Mouse (Mus musculus): ENCODE data around the gene Tkfc. TPM values are rescaled to one million over a fixed set of nuclear protein-coding genes. Genes with fewer than 3 reads are reported as not detected.

The Tkfc gene
- polyA plus RNA-seq, 1 experiment: 311 TPM

DNA sequence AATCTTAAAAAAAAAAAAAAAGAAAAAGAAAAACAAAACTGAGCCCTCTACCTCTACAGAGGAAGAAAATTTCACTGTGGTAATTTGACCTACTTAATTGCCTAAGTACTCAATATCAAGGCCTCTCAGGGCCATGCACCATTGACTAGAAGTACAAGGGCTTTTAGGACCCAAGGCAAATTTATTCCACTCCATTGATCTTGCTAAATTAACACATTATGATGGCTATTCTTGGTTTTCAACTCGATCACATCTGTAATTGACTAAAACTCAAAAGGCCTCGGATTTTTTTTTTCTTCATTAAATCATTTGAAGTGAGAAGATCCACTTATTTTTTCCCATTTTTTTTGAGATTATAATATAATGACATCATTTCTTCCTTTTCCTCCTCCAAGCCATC, 48.0 kb downstream of the Tkfc start:
- DNase-seq: no peak

DNA sequence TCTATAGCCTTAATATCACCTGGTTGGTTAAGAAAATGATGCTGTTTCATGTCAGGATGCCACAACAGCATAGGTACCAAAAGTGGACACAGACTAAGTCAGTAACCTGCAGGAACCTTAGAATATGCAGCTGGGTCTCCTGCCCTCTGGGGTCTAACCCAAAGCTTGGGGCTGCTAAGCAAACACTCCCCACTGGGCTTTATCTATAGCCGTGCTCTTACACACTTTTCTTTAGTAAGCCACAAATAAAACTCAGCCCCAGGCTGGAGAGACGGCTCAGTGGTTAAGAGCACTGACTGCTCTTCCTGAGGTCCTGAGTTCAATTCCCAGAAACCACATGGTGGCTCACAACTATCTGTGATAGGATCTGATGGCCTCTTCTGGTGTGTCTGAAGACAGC, 48.5 kb downstream of the Tkfc start:
- 60% methylated on average over 2 of the region's 2 CpGs for WGBS
- H3K4me1 ChIP-seq (ENCODE audit: control insufficient read depth, insufficient read depth, low read length): peaks cover 6% of the 10 kb centered on the region
- H3K4me3 ChIP-seq (ENCODE audit: insufficient read depth, low read depth, low read length): no peak overlapping the region
- H3K27me3 ChIP-seq (replicated peaks; ENCODE audit: control insufficient read depth, insufficient read depth, low read length): no peaks in the 10 kb centered on the region
- DNase-seq: no peak
- no peak for TF ChIP-seq POLR2A (IDR thresholded peaks at IDR 0.05; ENCODE audit: low read depth, low read length)
- no peak for TF ChIP-seq CTCF (conservative IDR thresholded peaks at IDR 0.05; ENCODE audit: insufficient read depth, insufficient read length, low read depth, low read length)
- H3K36me3 ChIP-seq (ENCODE audit: control insufficient read depth, insufficient read depth, low read length): no peaks in the 10 kb centered on the region
- no peak overlapping the region for H3K27ac ChIP-seq (ENCODE audit: insufficient read depth, low read depth, low read length)

More for the DNA sequence above, 48.0 kb downstream of the Tkfc start:
- no peak overlapping the region for H3K27ac ChIP-seq (ENCODE audit: insufficient read depth, low read depth, low read length)
- TF ChIP-seq CTCF (conservative IDR thresholded peaks at IDR 0.05; ENCODE audit: insufficient read depth, insufficient read length, low read depth, low read length): no peak
- TF ChIP-seq POLR2A (IDR thresholded peaks at IDR 0.05; ENCODE audit: low read depth, low read length): no peak
- no peaks in the 10 kb centered on the region for H3K27me3 ChIP-seq (replicated peaks; ENCODE audit: control insufficient read depth, insufficient read depth, low read length)
- 36% methylated on average over 2 of the region's 2 CpGs for WGBS
- H3K4me1 ChIP-seq (ENCODE audit: control insufficient read depth, insufficient read depth, low read length): peaks cover 6% of the 10 kb centered on the region
- no peak overlapping the region for H3K4me3 ChIP-seq (ENCODE audit: insufficient read depth, low read depth, low read length)
- no peaks in the 10 kb centered on the region for H3K36me3 ChIP-seq (ENCODE audit: control insufficient read depth, insufficient read depth, low read length)

DNA sequence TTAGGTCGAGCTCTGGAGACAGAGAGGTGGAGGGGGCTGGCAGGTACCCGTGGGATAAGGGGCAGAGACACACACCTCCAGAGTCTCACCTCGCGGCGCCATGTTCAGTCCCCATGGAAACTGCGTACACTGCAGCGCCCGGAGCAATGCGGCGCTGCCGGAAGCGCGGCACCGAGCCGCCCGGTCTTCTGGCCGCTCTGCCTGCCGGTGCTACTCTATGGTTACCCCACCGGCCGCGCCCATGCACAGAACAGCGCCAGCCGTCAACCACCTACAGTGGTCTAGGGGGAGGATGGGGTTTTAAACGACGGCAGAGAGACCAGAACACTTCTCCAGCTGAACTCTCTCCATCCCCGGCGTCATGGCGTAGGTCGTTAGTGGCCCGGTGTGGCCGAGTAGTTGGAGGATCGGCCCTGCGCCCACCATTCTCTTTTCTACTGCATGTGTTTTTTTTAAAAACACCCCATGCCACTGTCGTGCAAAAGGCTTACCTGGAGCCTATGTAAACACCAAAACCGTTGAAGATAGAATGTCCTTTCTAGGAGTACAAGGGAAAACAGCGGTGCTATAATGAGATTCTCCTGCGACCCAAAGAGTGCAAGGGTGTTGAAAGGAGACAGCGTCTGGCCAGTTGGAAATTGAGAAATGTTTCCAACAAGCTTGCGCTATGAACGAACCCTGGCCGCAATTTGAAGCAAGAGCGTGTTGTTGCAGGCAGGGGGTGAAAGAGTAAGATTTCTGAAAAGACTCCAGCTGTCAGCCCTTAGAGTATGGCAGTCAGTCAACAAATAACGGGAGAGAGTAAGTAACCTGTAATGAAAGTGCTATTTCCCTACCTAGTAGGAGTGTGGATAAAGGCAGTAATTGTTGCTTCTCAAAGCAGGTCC, 49.6 kb downstream of the Tkfc start, which contains the start of gene Tmem216:
Tmem216 (minus strand) TSS at position 615 of the 887 bp plus-strand sequence.
- H3K27ac ChIP-seq (ENCODE audit: insufficient read depth, low read depth, low read length): peak within 1 kb of the TSS; percentile 76
- H3K36me3 ChIP-seq (ENCODE audit: control insufficient read depth, insufficient read depth, low read length): no peaks in the 10 kb centered on the region
- no peaks in the 10 kb centered on the region for H3K27me3 ChIP-seq (replicated peaks; ENCODE audit: control insufficient read depth, insufficient read depth, low read length)
- TF ChIP-seq POLR2A (IDR thresholded peaks at IDR 0.05; ENCODE audit: low read depth, low read length) (peak; percentile 58), CTCF (conservative IDR thresholded peaks at IDR 0.05; ENCODE audit: insufficient read depth, insufficient read length, low read depth, low read length) (no peak)
- peaks cover 6% of the 10 kb centered on the region for H3K4me1 ChIP-seq (ENCODE audit: control insufficient read depth, insufficient read depth, low read length)
- peak within 1 kb of the TSS; percentile 97 for H3K4me3 ChIP-seq (ENCODE audit: insufficient read depth, low read depth, low read length)
- under 1% methylated on average over 43 of the region's 43 CpGs for WGBS
- peak; percentile 90 for DNase-seq

DNA sequence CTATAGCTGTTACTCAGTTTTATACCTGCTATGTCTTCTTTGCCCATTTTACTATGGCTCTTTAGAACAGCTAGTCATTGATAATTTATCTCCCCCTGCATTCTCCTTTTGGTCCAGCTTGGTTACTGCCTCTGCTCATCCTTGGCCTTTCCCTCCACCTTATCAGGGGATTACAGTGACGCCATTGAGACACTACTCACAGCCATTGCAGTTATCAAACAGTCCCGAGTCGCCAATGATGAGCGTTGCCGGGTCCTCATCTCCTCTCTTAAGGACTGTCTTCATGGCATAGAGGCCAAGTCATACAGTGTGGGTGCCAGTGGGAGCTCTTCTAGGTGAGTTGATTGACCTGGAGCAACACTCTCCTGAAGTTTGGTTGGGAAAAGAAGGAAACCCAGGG, 66.0 kb downstream of the Tkfc start:
- Histone ChIP-seq H3K27me3 (replicated peaks; ENCODE audit: control insufficient read depth, insufficient read depth, low read length) (no peaks in the 10 kb centered on the region), H3K4me1 (ENCODE audit: control insufficient read depth, insufficient read depth, low read length) (no peaks in the 10 kb centered on the region), H3K27ac (ENCODE audit: insufficient read depth, low read depth, low read length) (no peak overlapping the region), H3K4me3 (ENCODE audit: insufficient read depth, low read depth, low read length) (no peak overlapping the region), H3K36me3 (ENCODE audit: control insufficient read depth, insufficient read depth, low read length) (peaks cover 32% of the 10 kb centered on the region)
- 94% methylated on average over 5 of the region's 5 CpGs for WGBS
- no peak for DNase-seq
- TF ChIP-seq POLR2A (IDR thresholded peaks at IDR 0.05; ENCODE audit: low read depth, low read length): no peak
- no peak for TF ChIP-seq CTCF (conservative IDR thresholded peaks at IDR 0.05; ENCODE audit: insufficient read depth, insufficient read length, low read depth, low read length)

Other genes starting within 250 kb of the Tkfc start
- gene Syt7, start 216.6 kb downstream of the Tkfc start, polyA plus RNA-seq (2012; rRNA removed): 4.0 and 4.6 TPM in 2 replicates
- gene Lrrc10b, start 148.2 kb downstream of the Tkfc start, polyA plus RNA-seq (2012; rRNA removed): 0.39 and 0.94 TPM in 2 replicates
- 0.37 and 0.66 TPM in 2 replicates for gene Ppp1r32, start 122.7 kb downstream of the Tkfc start, polyA plus RNA-seq (2012; rRNA removed)
- gene Cpsf7, start 80.4 kb downstream of the Tkfc start, polyA plus RNA-seq (2012; rRNA removed): 25.7 and 28.9 TPM in 2 replicates
- gene Sdhaf2, start 79.5 kb downstream of the Tkfc start, polyA plus RNA-seq (2012; rRNA removed): 31.1 and 33.1 TPM in 2 replicates
- gene Tmem216, start 49.4 kb downstream of the Tkfc start, polyA plus RNA-seq (2012; rRNA removed): 32.0 and 33.1 TPM in 2 replicates
- 40.7 and 44.1 TPM in 2 replicates for gene Cyb561a3, start 28.5 kb downstream of the Tkfc start, polyA plus RNA-seq (2012; rRNA removed)
- 11.7 and 12.7 TPM in 2 replicates for gene Tmem138, start 28.3 kb downstream of the Tkfc start, polyA plus RNA-seq (2012; rRNA removed)
- 123 and 127 TPM in 2 replicates for gene Ddb1, start 327 bp downstream of the Tkfc start, polyA plus RNA-seq (2012; rRNA removed)
- 15.3 and 17.3 TPM in 2 replicates for gene Vwce, start 28.6 kb upstream of the Tkfc start, polyA plus RNA-seq (2012; rRNA removed)
- 0.80 and 1.0 TPM in 2 replicates for gene Pga5, start 72.4 kb upstream of the Tkfc start, polyA plus RNA-seq (2012; rRNA removed)
- 30.0 and 32.1 TPM in 2 replicates for gene Vps37c, start 83.1 kb upstream of the Tkfc start, polyA plus RNA-seq (2012; rRNA removed)
- 0.33 and 3.3 TPM in 2 replicates for gene Cd5, start 133.3 kb upstream of the Tkfc start, polyA plus RNA-seq (2012; rRNA removed)
- gene Cd6, start 224.4 kb upstream of the Tkfc start, polyA plus RNA-seq (2012; rRNA removed): 0.30 and 3.1 TPM in 2 replicates
- 6.2 and 6.7 TPM in 2 replicates for gene Slc15a3, start 234.1 kb upstream of the Tkfc start, polyA plus RNA-seq (2012; rRNA removed)

Data from kidney, adult 2 months (tissue).